Mouse (Mus musculus) intestine, embryonic 16.5 days (tissue): Measurements from ENCODE around the gene Prph. TPM values are rescaled to one million over a fixed set of nuclear protein-coding genes. Genes with fewer than 3 reads are reported as not detected.
A peak's percentile ranks its signal among the peaks of the same experiment; 100 is the strongest.
"Not testable (repeated sequence)": the region's sequence is repeated elsewhere in the genome, so short reads cannot be mapped to it uniquely, and the experiment has no call there.

ENCODE experiments used
- ATAC-seq: fragments of 200-750 bp; cut with Nextera tagmentation; 2 replicates; pipeline ENCODE4 v1.8.0; 2017; ENCODE audit warnings: moderate TSS enrichment, moderate library complexity
- H3K27ac ChIP-seq: fragments of 300-500 bp; sonication (generic); 2 replicates; pipeline ENCODE4 v1.5.1; 2014; ENCODE audit warnings: mild to moderate bottlenecking, low read length
- H3K27me3 ChIP-seq: fragments of 300-500 bp; sonication (generic); replicated peaks from 2 replicates; pipeline ENCODE4 v1.6.1; 2014; ENCODE audit warnings: low read length, control low read depth, mixed read lengths; ENCODE audit not compliant: control insufficient read depth, insufficient read depth
- H3K36me3 ChIP-seq: fragments of 300-500 bp; sonication (generic); 2 replicates; pipeline ENCODE4 v1.6.1; 2014; ENCODE audit warnings: low read length, control low read depth; ENCODE audit not compliant: control insufficient read depth, insufficient read depth
- H3K4me1 ChIP-seq: fragments of 300-500 bp; sonication (generic); 2 replicates; pipeline ENCODE4 v1.6.1; 2014; ENCODE audit warnings: low read length, control low read depth, mixed read lengths; ENCODE audit not compliant: control insufficient read depth, insufficient read depth
- H3K4me2 ChIP-seq: fragments of 300-500 bp; sonication (generic); 2 replicates; pipeline ENCODE4 v1.6.1; 2014; ENCODE audit warnings: low read depth, low read length, control low read depth
- H3K4me3 ChIP-seq: fragments of 300-500 bp; sonication (generic); 2 replicates; pipeline ENCODE4 v1.5.1; 2014; ENCODE audit warnings: mild to moderate bottlenecking, low read length
- H3K9ac ChIP-seq: fragments of 300-500 bp; sonication (generic); 2 replicates; pipeline ENCODE4 v1.6.1; 2014; ENCODE audit warnings: low read depth, low read length
- H3K9me3 ChIP-seq: fragments of 300-500 bp; sonication (generic); 2 replicates; pipeline ENCODE4 v1.6.1; 2016; ENCODE audit warnings: low read length, control low read depth; ENCODE audit not compliant: control insufficient read depth
- WGBS: fragments of 180-500 bp; shearing (Covaris S2); extraction: QIAGEN DNeasy Blood & Tissue Kit; methylation state at CpG from one replicate; pipeline ENCODE4 v1.1.7; 2014; 5-methylcytosine and 5-hydroxymethylcytosine counted together
- polyA plus RNA-seq: library from polyadenylated mRNA; unstranded; fragments of >200 nt; fragmentation: Nextera tagmentation; extraction: Ambion mirVana; gene quantifications from 2 replicates; pipeline ENCODE4 v1.2.1, GENCODE M21; 2015

The Prph gene
- polyA plus RNA-seq, 1 experiment from 2014 or later = 38.4 TPM

GRCm38 (mm10) chr15:99039996-99040919 is 14.7 kb upstream of the Prph start:
- Histone ChIP-seq H3K9me3 (no peaks in the 10 kb centered on the region), H3K36me3 (peaks cover 10% of the 10 kb centered on the region; the same call in 1 of the 2 replicates), H3K4me3 (no peak overlapping the region), H3K4me1 (peaks cover 5% of the 10 kb centered on the region; the same call in 1 of the 2 replicates), H3K27ac (no peak overlapping the region), H3K27me3 (no peaks in the 10 kb centered on the region), H3K9ac (no peak overlapping the region), H3K4me2 (no peak overlapping the region)
- no peak for ATAC-seq
- 57% methylated on average over 26 of the region's 26 CpGs for WGBS

GRCm38 (mm10) chr15:99040920-99041856 is 13.8 kb upstream of the Prph start:
- no peak overlapping the region for H3K9ac ChIP-seq
- H3K27me3 ChIP-seq = no peaks in the 10 kb centered on the region

DNA sequence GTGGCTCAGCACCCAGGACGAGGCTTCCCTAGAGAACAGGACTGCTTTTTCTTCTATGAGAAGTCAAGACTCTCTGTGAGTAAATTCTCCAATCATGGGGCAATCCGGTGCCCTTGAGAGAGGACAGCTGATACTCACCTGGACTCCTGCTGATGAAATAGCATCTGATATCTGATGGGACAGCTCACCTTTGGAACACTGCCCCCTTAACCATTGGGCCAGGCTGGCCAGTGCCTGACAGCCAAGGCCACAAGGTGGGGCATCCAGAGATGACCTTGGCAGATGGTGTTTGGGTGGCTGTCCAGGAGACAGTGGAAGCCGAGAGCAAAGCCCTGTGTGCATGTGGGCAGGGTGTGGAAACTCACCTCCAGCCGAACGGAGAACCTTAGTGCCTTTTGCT is 12.6 kb upstream of the Prph start:
- 75% methylated on average over 5 of the region's 5 CpGs for WGBS
- no peak overlapping the region for H3K9ac ChIP-seq

More at GRCm38 (mm10) chr15:99040920-99041856, 13.8 kb upstream of the Prph start:
- no peak for ATAC-seq
- Histone ChIP-seq H3K4me1 (peaks cover 5% of the 10 kb centered on the region; the same call in 1 of the 2 replicates), H3K27ac (no peak overlapping the region), H3K9me3 (no peaks in the 10 kb centered on the region), H3K4me2 (no peak overlapping the region), H3K36me3 (peaks cover 6% of the 10 kb centered on the region; the same call in 1 of the 2 replicates), H3K4me3 (no peak overlapping the region)
- WGBS = 62% methylated on average over 21 of the region's 21 CpGs

DNA sequence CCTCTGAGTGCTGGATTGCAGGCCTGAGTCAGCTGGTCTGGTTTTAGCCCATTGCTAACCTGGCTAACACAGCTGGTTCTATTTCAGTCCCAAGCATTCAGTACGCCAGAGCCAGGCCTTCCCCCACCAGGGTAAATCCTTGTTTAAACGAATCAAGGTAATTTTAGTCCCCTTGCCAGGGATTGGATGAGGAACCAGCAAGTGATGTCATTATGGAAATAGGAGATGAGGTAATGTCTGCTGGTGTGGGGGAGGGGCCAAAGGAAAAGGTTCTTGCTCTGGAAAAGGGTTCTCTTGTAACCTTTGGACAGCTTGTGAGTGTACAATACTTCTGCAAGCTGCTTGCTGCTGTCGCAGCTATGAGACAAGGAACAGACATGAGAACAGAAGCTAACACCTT is 10.1 kb upstream of the Prph start:
- peak; percentile 60 for ATAC-seq
- H3K4me3 ChIP-seq = no peak overlapping the region
- H3K9ac ChIP-seq = no peak overlapping the region
- H3K27ac ChIP-seq = no peak overlapping the region
- peaks cover 5% of the 10 kb centered on the region; the same call in 1 of the 2 replicates for H3K4me1 ChIP-seq
- no peaks in the 10 kb centered on the region for H3K9me3 ChIP-seq
- H3K36me3 ChIP-seq = no peaks in the 10 kb centered on the region
- 34% methylated on average over 3 of the region's 3 CpGs for WGBS
- no peak overlapping the region for H3K4me2 ChIP-seq
- H3K27me3 ChIP-seq = no peaks in the 10 kb centered on the region

More for the DNA sequence above, 12.6 kb upstream of the Prph start:
- peaks cover 5% of the 10 kb centered on the region; the same call in 1 of the 2 replicates for H3K4me1 ChIP-seq
- H3K27me3 ChIP-seq = no peaks in the 10 kb centered on the region
- H3K9me3 ChIP-seq = no peaks in the 10 kb centered on the region
- no peaks in the 10 kb centered on the region for H3K36me3 ChIP-seq
- ATAC-seq = no peak
- H3K4me2 ChIP-seq = no peak overlapping the region
- H3K4me3 ChIP-seq = no peak overlapping the region
- H3K27ac ChIP-seq = no peak overlapping the region

- ATAC-seq, H3K4me1 ChIP-seq, H3K9me3 ChIP-seq, H3K27me3 ChIP-seq, H3K4me3 ChIP-seq, H3K36me3 ChIP-seq, H3K27ac ChIP-seq, H3K9ac ChIP-seq, H3K4me2 ChIP-seq: not testable (repeated sequence)
- WGBS = 82% methylated on average over 6 of the region's 6 CpGs
These were observed 9.2 kb upstream of the Prph start for GRCm38 (mm10) chr15:99045734-99046133.

DNA sequence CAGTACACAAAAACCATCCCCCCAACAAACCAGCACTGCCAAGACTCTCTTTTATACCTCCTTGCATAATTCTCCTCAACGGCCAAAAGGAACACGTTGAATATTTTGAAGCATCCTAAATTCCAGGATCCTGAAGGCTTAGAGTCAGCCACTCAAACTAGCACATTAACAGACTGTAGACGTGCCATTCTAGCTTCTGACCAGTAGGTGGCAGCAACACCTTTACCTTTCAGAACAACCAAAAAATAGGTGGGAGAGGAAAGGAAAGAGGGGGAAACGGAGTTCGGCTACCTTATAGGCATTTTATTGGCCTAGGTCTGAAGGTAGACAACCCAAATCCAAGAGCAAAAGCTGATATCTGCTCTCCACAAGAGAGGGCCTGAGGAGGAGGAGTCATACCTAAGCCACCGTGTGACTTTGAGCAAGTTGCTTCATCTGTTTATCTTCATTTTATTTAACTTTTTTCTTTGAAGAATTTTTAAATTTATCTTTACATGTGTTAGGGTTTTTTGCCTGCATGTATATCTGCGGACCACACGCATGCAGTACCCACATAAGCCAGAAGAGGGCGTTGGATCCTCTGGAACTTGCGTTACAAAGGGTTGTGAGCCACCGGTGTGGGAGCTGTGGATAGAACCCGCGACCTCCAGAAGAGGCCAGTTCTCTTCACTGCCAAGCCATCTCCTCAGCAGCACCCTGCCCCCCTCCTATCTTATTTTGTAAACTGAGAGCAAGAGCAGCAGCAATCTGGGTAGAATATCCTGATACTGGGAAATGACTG is 5.3 kb upstream of the Prph start:
- no peak overlapping the region for H3K4me2 ChIP-seq
- H3K4me3 ChIP-seq = no peak overlapping the region
- no peaks in the 10 kb centered on the region for H3K36me3 ChIP-seq
- H3K9ac ChIP-seq = no peak overlapping the region
- H3K9me3 ChIP-seq = no peaks in the 10 kb centered on the region
- WGBS = 32% methylated on average over 13 of the region's 13 CpGs
- peaks cover 7% of the 10 kb centered on the region for H3K4me1 ChIP-seq
- no peak overlapping the region for H3K27ac ChIP-seq
- no peak for ATAC-seq
- peaks cover 20% of the 10 kb centered on the region for H3K27me3 ChIP-seq

DNA sequence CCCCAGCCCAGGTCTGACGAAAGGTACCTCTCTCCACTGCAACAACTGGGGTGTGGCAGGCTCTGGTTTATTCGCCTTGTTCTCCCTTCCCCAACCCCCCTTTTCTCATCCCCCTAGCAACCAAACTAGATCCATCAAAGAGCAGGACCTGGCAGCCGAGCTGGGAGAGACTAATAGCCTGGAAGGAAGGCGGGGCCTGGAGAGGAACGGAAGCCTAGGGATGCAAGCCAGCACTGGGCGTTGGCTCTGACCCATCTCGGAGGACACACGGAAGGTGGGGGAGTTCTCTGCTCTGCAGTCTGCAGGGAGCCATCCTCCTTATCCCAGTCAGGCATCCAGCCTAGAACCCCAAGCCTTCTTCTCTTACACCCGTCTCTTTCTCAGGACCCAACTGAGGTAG is 1.6 kb upstream of the Prph start:
- H3K4me3 ChIP-seq = no peak overlapping the region
- H3K27ac ChIP-seq = no peak overlapping the region
- H3K9ac ChIP-seq = no peak overlapping the region
- H3K4me2 ChIP-seq = no peak overlapping the region
- 11% methylated on average over 9 of the region's 9 CpGs for WGBS
- H3K27me3 ChIP-seq = peaks cover 58% of the 10 kb centered on the region
- no peaks in the 10 kb centered on the region for H3K36me3 ChIP-seq
- peaks cover 17% of the 10 kb centered on the region for H3K4me1 ChIP-seq
- H3K9me3 ChIP-seq = no peaks in the 10 kb centered on the region
- 0 out of 2 replicates have a peak, but pooled peaks have one; percentile 44 for ATAC-seq

DNA sequence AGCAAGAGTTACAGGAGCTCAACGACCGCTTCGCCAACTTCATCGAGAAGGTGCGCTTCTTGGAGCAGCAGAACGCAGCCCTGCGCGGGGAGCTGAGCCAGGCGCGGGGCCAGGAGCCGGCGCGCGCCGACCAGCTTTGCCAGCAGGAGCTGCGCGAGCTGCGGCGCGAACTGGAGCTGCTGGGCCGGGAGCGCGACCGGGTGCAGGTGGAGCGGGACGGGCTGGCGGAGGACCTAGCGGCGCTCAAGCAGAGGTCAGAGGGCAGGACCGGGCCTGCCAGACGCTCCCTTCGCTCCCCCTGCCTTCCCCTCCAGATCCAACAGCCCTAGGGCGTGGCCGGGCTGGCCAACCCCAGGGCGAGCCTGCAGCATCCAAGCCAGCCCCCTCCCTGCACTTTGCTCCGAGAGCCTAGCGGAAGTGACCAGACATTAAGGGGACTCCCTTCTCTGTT is 562 bp downstream of the Prph start:
- Histone ChIP-seq H3K4me2 (peak overlapping the region; percentile 72), H3K4me1 (peaks cover 17% of the 10 kb centered on the region), H3K36me3 (no peaks in the 10 kb centered on the region), H3K9ac (peak overlapping the region; percentile 49), H3K27ac (no peak overlapping the region), H3K9me3 (no peaks in the 10 kb centered on the region), H3K4me3 (peak overlapping the region; percentile 47), H3K27me3 (peaks cover 61% of the 10 kb centered on the region)
- under 1% methylated on average over 37 of the region's 37 CpGs for WGBS
- peak; percentile 66 for ATAC-seq
